Mouse (Mus musculus) G1E-ER4 (cell line): ENCODE data around the gene Fgfr2. TPM values are rescaled to one million over a fixed set of nuclear protein-coding genes. Genes with fewer than 3 reads are reported as not detected.

Source experiments
- GATA1 ChIP-seq: IDR thresholded peaks from one replicate; pipeline ENCODE4 v1.8.0; 2012; ENCODE audit warnings: low read length, inconsistent platforms
- polyA plus RNA-seq: library from polyadenylated mRNA; stranded (reverse); fragments of >175 nt; gene quantifications from 2 replicates; pipeline ENCODE4 v1.2.3, GENCODE M21; 2012

Fgfr2 gene
- polyA plus RNA-seq, 1 experiment, result not detected

DNA sequence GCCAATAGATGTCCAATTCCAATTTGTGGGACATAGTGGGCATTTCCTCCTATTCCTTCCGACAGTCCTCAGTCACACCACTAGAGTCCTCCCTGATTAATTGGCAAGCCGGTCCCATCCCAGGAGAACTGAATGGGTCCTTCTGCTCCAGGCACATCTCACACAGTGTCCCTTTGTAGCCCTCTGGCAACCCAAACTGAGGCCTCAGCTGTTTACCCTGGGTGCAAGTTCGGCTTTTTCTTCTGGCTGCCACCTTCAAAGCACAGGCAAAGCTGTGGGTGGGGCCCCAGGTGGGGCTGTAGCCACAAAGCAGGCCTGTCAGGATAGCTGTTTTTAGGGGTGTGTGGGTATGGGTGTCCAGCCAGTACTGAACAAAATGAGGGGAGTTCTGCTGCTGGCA lies 576.0 kb downstream of the Fgfr2 start:
- no peak for TF ChIP-seq GATA1

DNA sequence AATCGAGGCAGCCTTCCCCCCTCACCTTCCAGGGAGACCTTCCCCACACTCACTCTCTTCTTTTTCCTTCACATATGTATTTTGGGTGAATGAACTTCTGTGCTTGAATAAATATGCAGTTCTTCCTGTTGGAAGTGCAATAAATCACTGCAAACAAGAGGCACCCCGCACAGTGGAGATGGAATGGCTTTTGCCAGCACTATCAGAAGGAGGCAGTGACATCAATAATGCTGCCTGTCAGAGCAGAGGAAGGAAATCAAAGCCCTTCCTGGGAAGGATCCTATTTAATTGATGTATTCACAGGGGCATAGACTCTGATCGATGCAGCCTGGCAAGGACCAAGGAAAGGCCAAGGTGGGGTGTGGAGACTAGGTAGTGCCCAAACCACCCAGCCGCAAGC lies 580.7 kb downstream of the Fgfr2 start:
- no peak for TF ChIP-seq GATA1

DNA sequence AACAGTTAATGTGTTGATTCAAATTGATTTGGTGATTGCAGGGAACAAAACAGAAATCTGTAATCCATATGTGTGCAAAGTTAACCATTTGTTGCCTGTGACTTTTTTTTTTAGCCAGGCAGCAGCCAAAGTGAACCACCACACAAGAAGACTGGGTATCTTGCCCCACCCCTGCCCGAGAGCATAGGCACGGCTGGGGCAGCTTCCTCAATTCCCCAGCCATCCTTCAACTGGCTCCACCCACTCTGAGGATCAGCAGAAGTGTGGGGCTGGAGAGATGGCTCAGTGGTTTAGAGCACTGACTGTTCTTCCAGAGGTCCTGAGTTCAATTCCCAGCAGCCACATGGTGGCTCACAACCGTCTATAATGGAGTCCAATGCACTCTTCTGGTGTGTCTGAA lies 581.6 kb downstream of the Fgfr2 start:
- TF ChIP-seq GATA1, result no peak

DNA sequence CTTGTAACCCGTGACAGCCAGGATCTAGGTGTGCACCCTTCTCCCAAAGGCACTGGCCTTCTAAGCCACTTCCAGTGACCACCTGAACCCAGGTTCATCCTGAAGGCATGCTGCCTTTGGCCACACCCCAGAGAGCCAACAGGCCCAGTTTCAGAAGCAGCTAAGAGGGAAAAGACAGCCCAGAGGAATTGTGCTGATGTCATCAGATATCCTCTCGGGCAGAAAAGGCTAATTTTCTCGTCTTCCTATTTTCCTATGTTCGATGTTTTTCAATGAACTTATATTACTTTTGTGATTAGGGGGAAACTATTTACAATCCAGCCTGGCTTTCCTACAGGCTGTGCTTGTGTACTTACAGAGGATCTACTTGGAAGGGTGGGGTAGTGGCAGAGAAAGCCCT lies 582.6 kb downstream of the Fgfr2 start:
- no peak for TF ChIP-seq GATA1

DNA sequence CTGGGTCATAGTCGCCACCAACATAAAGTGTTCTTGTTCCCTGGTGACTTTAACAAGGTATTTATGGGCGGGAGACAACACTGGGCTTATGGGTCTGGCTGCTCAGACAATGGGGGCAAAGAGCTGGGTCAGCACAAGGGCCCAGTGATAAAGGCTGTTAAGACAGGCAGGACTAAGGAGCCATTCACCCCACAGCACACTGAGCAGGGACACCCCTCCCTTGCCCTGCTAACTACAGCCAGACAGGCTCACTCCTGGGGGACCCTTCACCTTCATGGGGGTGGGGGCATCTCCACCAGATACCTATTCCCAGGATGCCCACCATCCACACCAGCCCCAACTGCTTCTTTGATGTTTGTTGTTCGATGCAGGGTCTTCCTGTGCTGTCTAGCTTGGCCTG lies 593.9 kb downstream of the Fgfr2 start:
- no peak for TF ChIP-seq GATA1

DNA sequence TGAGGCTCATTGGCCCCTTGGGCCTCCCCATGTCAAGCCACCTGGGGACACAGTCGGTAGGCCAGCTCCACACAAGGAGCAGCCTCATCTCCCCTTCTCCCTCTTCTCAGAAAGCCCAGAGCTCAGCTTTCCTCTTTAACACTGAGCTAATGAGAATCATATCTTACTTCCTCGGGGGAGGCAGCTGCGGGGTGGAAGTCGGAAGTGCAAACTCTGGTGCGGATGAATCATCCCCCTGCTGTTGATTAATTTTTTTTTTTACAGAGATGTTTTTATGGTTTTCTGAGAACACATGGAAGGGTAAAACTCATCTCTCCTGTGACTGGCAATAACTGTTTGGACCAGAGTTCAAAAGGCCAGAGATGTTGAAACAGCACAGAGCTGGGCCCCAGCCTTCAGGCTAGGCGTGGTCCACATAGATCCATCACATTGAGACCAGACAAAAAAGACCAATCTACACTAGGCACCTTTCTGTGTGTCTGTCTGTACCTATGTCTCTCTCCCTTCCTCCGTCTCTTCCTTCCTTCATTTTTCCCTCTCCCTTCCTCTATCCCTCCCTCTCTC lies 609.6 kb downstream of the Fgfr2 start:
- TF ChIP-seq GATA1, result no peak

DNA sequence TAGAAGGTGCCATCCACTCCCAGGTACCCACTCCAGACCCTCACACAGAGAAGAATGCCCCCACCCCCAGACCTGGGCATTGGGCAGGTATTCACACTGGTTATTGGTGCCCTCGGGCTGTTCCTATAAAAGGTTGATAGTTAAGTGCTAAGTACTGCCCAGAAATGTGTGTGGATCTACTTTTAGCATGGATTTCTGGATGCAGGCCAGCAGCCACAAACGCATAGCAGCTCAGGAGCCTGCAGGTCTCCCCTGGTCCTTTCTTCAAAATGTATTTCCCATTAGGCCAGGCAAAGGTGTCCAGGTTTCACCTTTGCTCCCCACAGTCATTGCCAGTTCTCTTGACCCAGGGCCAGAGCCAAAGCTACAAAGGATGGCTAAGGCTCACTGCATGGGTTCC lies 614.0 kb downstream of the Fgfr2 start:
- no peak for TF ChIP-seq GATA1

DNA sequence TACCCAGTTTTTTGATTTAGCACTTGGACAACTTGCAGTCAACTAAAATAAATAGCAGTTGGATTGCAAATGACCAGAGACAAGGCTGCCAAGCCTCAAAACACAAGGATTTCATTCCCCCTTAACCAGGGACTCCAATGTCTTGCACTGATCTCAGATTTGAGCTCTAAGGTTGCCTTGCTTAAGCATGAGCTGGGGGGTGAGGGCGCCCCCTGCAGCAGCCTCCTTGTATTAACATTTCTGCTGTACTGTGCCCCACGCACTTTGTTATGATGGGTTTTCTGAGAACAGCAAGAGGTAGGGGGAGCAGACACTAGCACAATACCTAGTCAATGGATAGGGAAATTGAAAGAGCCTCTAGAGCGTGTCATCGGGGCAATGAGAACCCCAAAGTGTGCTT lies 615.8 kb downstream of the Fgfr2 start:
- no peak for TF ChIP-seq GATA1

DNA sequence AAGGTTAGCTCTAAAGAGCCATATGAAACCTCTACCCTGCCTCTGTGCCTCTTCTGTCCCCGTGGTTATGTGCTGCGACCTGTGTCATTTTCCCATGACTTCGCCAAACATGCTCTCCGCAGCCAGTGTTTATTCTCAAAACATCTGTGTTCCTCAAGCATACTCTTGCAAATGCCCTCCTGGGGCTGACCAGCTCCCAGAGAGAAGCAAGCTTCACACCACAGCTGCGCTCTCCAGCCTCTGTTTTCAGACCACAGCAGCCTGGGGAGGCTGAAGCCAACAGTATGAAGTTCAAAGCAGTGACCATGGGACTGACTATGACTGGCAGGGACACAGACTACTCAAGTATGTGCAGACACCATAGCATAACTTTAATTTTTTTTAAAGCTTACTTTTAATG lies 616.9 kb downstream of the Fgfr2 start:
- TF ChIP-seq GATA1, result no peak

DNA sequence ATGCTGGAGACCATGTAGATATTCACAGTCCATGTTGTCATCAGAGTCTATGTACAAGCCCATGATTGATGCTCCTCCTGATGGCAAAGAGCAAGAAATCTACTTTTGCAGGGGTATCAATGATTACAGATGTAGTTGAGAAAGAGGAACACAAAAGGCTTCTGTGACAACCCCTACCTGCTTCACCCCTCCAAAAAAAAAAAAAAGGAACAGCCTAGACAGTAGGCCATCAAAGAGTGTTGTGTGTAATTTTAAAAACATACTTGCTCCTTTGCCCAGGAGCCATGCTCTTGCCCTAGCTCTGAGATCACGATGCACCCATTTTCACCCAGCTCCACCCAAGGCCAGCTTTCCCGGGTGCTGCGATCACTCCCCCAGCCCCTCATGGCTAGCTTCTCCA lies 626.0 kb downstream of the Fgfr2 start:
- TF ChIP-seq GATA1, result no peak

DNA sequence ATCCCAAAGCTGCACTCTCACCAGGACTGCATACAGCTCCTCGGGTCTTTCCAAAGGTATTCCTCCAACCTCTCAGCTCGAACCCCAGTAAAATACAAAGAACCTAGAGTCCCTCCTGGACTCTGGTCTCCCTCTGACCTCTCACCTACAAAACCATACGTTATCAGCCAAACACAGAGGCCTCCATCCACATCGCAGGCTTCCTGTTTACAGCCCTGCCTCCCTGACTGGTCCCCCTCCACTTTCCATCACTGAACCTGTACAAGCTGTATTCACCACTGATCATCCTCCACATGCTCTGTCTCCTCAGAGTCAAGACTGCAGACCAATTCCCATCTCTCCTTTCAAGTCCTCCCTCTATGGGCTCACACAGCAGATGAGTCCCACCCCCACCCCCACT lies 628.9 kb downstream of the Fgfr2 start:
- TF ChIP-seq GATA1, result no peak

DNA sequence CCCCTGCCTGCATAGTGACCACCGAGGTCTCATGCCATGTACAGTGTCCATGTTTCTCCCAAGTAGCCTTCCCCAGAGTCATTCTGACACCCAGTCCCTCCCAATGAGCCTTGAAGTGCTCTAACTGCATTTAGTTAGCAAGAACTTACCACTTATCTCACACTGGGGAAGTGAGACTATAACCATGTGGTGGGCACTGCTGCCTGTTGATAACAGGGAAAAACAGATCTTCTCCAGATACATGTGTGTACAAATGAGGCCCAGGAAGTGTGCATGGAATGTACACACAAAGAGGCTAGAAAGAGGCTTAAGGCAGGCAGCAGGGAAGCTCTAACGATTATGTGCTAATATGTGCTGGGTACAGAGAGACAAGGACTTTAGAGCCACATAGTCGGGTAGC lies 629.5 kb downstream of the Fgfr2 start:
- peak; percentile 88 for TF ChIP-seq GATA1

DNA sequence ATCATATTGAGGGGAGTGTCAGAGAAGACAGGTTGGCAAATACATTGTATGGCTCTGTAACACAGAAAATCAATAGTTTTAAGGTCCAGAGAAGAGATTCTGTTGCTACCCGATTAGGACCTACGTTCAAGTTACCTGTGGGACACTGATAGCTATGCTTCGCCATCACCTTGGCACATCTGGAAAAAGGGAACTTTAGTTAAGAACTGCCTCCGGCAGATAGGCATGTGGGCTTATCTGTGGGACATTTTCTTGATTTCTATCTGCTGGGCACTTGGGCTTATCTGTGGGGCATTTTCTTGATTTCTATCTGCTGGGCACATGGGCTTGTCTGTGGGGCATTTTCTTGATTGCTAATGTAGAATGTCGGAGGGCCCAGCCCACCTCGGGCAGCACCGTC lies 631.2 kb downstream of the Fgfr2 start:
- no peak for TF ChIP-seq GATA1

DNA sequence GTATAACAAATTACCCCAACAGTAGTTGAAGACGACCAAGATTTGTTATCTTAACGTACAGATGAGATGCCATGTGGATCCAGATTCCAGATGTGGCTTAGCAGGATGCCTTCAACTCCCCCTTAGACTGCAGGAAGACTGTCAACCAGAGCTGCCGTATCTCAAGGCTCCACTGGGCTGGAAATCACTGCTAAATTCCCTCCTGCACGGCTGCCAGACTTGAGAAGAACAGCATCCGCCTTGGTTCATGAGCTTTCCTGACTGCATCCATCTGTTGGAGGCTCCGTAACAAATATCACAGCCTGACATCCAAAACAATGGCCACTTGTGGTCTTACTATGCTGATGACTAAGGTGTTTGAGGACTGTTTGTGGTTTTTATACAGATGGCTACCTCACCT lies 635.8 kb downstream of the Fgfr2 start:
- TF ChIP-seq GATA1, result no peak

DNA sequence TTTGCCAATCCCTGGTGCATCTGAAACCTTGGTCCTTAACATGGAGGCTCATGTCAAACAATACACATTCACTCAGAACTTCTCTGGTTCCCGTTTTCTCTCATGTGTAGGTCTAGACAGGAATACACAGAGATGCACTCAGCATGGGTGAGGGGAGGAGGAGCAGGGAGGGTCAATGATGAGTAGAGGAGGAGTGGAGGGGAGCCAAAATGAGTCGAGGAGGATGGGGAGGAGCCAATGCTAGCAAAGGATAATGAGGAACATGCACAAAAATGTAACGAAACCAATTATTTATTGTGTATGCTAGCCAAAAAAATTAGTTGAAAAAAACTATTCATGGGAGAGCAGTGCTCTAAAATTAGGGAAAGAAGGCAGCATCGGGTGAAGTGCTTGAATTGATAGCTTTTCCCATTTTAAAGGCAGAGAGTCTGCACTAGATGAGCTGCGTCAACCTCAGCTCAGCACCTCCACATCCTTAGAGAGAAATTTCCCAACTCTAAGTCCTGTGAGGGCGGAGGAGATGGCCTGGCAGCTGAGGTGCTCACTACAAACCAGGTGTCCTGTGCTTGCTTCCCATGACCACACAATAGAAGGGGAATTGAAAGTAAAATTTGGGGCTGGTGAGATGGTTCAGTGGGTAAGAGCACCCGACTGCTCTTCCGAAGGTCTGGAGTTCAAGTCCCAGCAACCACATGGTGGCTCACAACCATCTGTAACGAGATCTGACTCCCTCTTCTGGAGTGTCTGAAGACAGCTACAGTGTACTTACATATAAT lies 636.6 kb downstream of the Fgfr2 start:
- no peak for TF ChIP-seq GATA1

DNA sequence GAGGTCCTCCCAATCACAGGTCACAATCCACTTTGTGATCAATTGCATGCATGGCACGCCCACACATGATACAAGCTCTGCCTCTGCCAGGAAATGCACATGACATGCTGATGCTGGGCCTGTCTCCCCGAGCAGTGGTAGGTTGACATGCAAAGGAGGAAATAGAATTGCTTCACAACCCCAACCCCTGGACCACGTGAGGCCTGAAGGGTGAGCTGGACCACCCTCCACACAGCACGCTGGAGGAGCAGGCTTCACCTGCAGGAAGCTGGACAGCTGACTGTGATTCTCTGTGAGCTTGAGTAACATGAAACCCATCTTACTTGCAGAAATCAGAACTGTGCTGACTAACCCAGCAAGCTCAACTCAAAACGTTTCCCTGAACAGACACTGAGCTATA lies 638.7 kb downstream of the Fgfr2 start:
- no peak for TF ChIP-seq GATA1

DNA sequence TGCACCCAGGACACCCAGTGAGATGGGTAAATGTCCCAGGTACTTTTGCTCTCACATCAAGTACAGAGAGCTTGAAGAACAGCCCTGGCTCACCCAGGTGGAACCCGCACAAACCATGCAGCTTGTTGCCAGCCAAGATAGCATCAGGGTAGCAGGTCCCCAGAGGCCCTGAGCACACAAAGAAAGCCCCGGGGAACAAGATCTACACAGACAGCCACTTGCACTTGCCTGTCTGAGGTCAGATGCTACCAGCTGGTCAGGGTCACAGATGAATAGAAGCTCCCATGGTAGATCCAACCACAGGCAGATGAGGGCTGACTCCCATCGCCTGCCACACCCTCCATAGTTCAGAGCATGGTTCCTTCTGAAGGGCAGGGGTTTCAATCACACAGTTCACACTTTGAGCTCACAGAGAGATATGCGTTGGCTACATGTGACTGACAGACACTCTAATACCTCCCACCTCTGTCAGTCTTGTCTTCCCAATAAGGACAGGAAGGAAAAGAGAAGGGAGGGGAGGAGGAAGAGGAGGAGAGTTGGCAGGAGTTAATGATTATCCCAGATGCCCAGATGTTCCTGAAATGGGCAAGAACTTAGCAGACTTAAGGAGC lies 642.3 kb downstream of the Fgfr2 start:
- TF ChIP-seq GATA1, result no peak
